ENCODE assay signal across 19 mouse cellular contexts in genomic region chr4:53796865-53797772, GRCm38 (mm10). TPM values are rescaled to one million over a fixed set of nuclear protein-coding genes. Genes with fewer than 3 reads are reported as not detected.
A peak's percentile ranks its signal among the peaks of the same experiment; 100 is the strongest.
DNase-seq lines count a peak whose midpoint lies in the region; ATAC-seq and TF ChIP-seq lines count a peak whose summit lies in the region.
"Had no signal": no experiment of that assay in that cellular context is flagged by ENCODE, and none has a peak within 500 bp of the region (broad histone marks: within the 10 kb centered on the region; RNA-seq: fewer than 3 reads in every experiment).

No protein-coding gene starts in this region.

- no peak overlapping the region; the same call in 1 of the 2 replicates for H3K9ac ChIP-seq in heart, embryonic 14.5 days (ENCODE audit: low read length)
- H3K9ac ChIP-seq in hindbrain, embryonic 12.5 days: peak overlapping the region; percentile 18; the same call in 1 of the 2 replicates
- no peak overlapping the region for H3K9ac ChIP-seq in midbrain, postnatal 0 days (replicated peaks; ENCODE audit: low read length, poor library complexity, severe bottlenecking)
- H3K9ac ChIP-seq: embryonic facial prominence, embryonic 13.5 days; liver, embryonic 14.5 days had no signal

- peak overlapping the region; percentile 33 for H3K4me2 ChIP-seq in heart, embryonic 14.5 days (ENCODE audit: low read length)
- peak overlapping the region; percentile 23 for H3K4me2 ChIP-seq in hindbrain, embryonic 12.5 days (replicated peaks)
- H3K4me2 ChIP-seq in midbrain, postnatal 0 days (ENCODE audit: low read depth, low read length, poor library complexity, severe bottlenecking): peak overlapping the region; percentile 20
- H3K4me2 ChIP-seq: embryonic facial prominence, embryonic 13.5 days had no signal

- H3K36me3 ChIP-seq in heart, embryonic 14.5 days (ENCODE audit: control insufficient read depth, insufficient read depth, low read length): no peaks in the 10 kb centered on the region
- H3K36me3 ChIP-seq in hindbrain, embryonic 12.5 days: no peaks in the 10 kb centered on the region
- no peaks in the 10 kb centered on the region for H3K36me3 ChIP-seq in midbrain, postnatal 0 days (ENCODE audit: insufficient read depth, low read length)
- H3K36me3 ChIP-seq: embryonic facial prominence, embryonic 13.5 days had no signal

- H3K9me3 ChIP-seq in heart, embryonic 14.5 days (ENCODE audit: control insufficient read depth, low read length): no peaks in the 10 kb centered on the region
- H3K9me3 ChIP-seq in hindbrain, embryonic 12.5 days (replicated peaks): no peaks in the 10 kb centered on the region
- H3K9me3 ChIP-seq in midbrain, postnatal 0 days (ENCODE audit: low read length): no peaks in the 10 kb centered on the region
- H3K9me3 ChIP-seq: embryonic facial prominence, embryonic 13.5 days had no signal

- H3K27ac ChIP-seq in heart, embryonic 14.5 days (replicated peaks in 1 of 2; ENCODE audit: control insufficient read depth in 1 of 2, insufficient read depth in 1 of 2, low read depth in 2 of 2, low read length in 2 of 2): no peak overlapping the region
- H3K27ac ChIP-seq in hindbrain, embryonic 12.5 days: peak overlapping the region; percentile 30; the same call in 1 of the 2 replicates
- peak overlapping the region; percentile 51; the same call in 1 of the 2 replicates for H3K27ac ChIP-seq in midbrain, postnatal 0 days (ENCODE audit: low read depth, low read length)
- H3K27ac ChIP-seq: embryonic facial prominence, embryonic 13.5 days; liver, embryonic 14.5 days; stomach, postnatal 0 days had no signal

- H3K4me3 ChIP-seq in heart, embryonic 14.5 days (ENCODE audit: control insufficient read depth in 1 of 2, insufficient read depth in 1 of 2, low read depth in 1 of 2, low read length in 2 of 2): no peak overlapping the region
- H3K4me3 ChIP-seq in hindbrain, embryonic 12.5 days: no peak overlapping the region
- H3K4me3 ChIP-seq in midbrain, postnatal 0 days (ENCODE audit: low read depth, low read length): no peak overlapping the region
- H3K4me3 ChIP-seq: embryonic facial prominence, embryonic 13.5 days had no signal

- peaks cover 17 to 21% of the 10 kb centered on the region in 2 experiments for H3K4me1 ChIP-seq in heart, embryonic 14.5 days (ENCODE audit: control insufficient read depth in 2 of 2, insufficient read depth in 2 of 2, low read length in 2 of 2)
- H3K4me1 ChIP-seq in hindbrain, embryonic 12.5 days: peaks cover 7% of the 10 kb centered on the region; the same call in 1 of the 2 replicates
- 0 out of 2 replicates have a peak, but pooled peaks cover 4% of the 10 kb centered on the region for H3K4me1 ChIP-seq in midbrain, postnatal 0 days (ENCODE audit: insufficient read depth, low read length)
- H3K4me1 ChIP-seq: embryonic facial prominence, embryonic 13.5 days had no signal

- no peak for ATAC-seq in heart, embryonic 14.5 days (ENCODE audit: insufficient number of reproducible peaks, insufficient read depth, low FRiP score, low read depth)
- ATAC-seq in hindbrain, embryonic 12.5 days (ENCODE audit: low FRiP score): peak; percentile 88; the same call in 1 of the 2 replicates
- peak; percentile 62; the same call in 1 of the 2 replicates for ATAC-seq in midbrain, postnatal 0 days (ENCODE audit: low FRiP score)
- ATAC-seq in monocyte, adult 5-6 weeks (replicated peaks; ENCODE audit: insufficient number of reproducible peaks, low FRiP score, low TSS enrichment, poor library complexity, severe bottlenecking): no peak
- ATAC-seq: intestine, postnatal 0 days; Patski had no signal

- H3K27me3 ChIP-seq in heart, embryonic 14.5 days (ENCODE audit: control insufficient read depth, insufficient read depth, low read length): no peaks in the 10 kb centered on the region
- H3K27me3 ChIP-seq in hindbrain, embryonic 12.5 days: no peaks in the 10 kb centered on the region
- H3K27me3 ChIP-seq in midbrain, postnatal 0 days (ENCODE audit: insufficient read depth, low read length): no peaks in the 10 kb centered on the region
- H3K27me3 ChIP-seq: Patski had no signal

- intact Hi-C loops in heart, postnatal 14 days (cut with DNase I): no loop called here

- 12% methylated on average over 18 of the region's 18 CpGs for WGBS in heart, embryonic 14.5 days
- WGBS in hindbrain, embryonic 12.5 days: 17% methylated on average over 18 of the region's 18 CpGs
- 13% methylated on average over 18 of the region's 18 CpGs for WGBS in midbrain, postnatal 0 days

- TF ChIP-seq CTCF in midbrain, postnatal 0 days (IDR thresholded peaks at IDR 0.05): no peak

- no peak for DNase-seq in heart, postnatal 14 days
- DNase-seq in embryo, embryonic 10.5 days (ENCODE audit: low spot score): peak; percentile 58
- no peak for DNase-seq in midbrain, postnatal 0 days (ENCODE audit: low spot score)
- no peak for DNase-seq in thymus, postnatal 14 days
- no peak for DNase-seq in layer of hippocampus, adult 11-12 months (ENCODE audit: low spot score)
- DNase-seq: adrenal gland, adult 8-10 months; cerebellum, adult 11 months; kidney, postnatal 4 days; lung, postnatal 4 days; right cerebral cortex, postnatal 4 days had no signal

RNA-seq across cellular contexts. Expression of gene Tal2, which starts 17.6 kb away (rescaled TPM):
- polyA plus RNA-seq in heart, embryonic 14.5 days (2014; fragmentation: Nextera tagmentation; extraction: Ambion mirVana): 0.15 TPM in 1 of 2 replicates, not detected in the other
- total RNA-seq in heart, postnatal 14 days (2021): under 1 TPM; 0.07 to 0.12 TPM
- 1.1 TPM in 2 replicates for polyA plus RNA-seq in hindbrain, embryonic 12.5 days (2016; fragmentation: Nextera tagmentation; extraction: Ambion mirVana)
- 0.94 and 1.3 TPM in 2 replicates for total RNA-seq in midbrain, postnatal 0 days (2014; rRNA removed)
- 0.33 and 0.38 TPM in 2 replicates for polyA plus RNA-seq in midbrain, postnatal 0 days (2015; fragmentation: Nextera tagmentation; extraction: Ambion mirVana)
- total RNA-seq in monocyte, adult 5-6 weeks (2017): 0.10 TPM in 1 of 3 replicates, not detected in the others
- total RNA-seq: left cerebral cortex, postnatal 25 days had no signal
- polyA plus RNA-seq: liver, embryonic 14.5 days; Patski had no signal

RNA-seq across cellular contexts. Expression of gene Tmem38b, which starts 28.7 kb away (rescaled TPM):
- polyA plus RNA-seq in heart, embryonic 14.5 days (2014; fragmentation: Nextera tagmentation; extraction: Ambion mirVana): 10.2 and 11.2 TPM in 2 replicates
- 10 to 100 TPM; 13.9 to 17.0 TPM for total RNA-seq in heart, postnatal 14 days (2021)
- polyA plus RNA-seq in hindbrain, embryonic 12.5 days (2016; fragmentation: Nextera tagmentation; extraction: Ambion mirVana): 6.9 and 8.0 TPM in 2 replicates
- 3.2 and 7.4 TPM in 2 replicates for total RNA-seq in midbrain, postnatal 0 days (2014; rRNA removed)
- polyA plus RNA-seq in midbrain, postnatal 0 days (2015; fragmentation: Nextera tagmentation; extraction: Ambion mirVana): 6.4 and 7.3 TPM in 2 replicates
- 19.2 to 34.4 TPM (median 29.2 TPM) in 3 replicates for total RNA-seq in monocyte, adult 5-6 weeks (2017)

Comparison
In these comparisons a context has a peak if more than half of its experiments do, and no peak if none do; other contexts are left out.
1. ATAC-seq: peak in hindbrain, embryonic 12.5 days (single experiment) and midbrain, postnatal 0 days (single experiment); none in heart, embryonic 14.5 days (single experiment) and monocyte, adult 5-6 weeks (single experiment).
2. H3K27ac ChIP-seq: peak in hindbrain, embryonic 12.5 days (single experiment) and midbrain, postnatal 0 days (single experiment); none in heart, embryonic 14.5 days (0 of 2).
3. Peak in every context shown above with its lines, with median percentiles within 50 percentile points of each other: H3K4me2 ChIP-seq.